Mouse (Mus musculus): Measurements from ENCODE around the gene Dcdc2a. TPM values are rescaled to one million over a fixed set of nuclear protein-coding genes. Genes with fewer than 3 reads are reported as not detected.

Gene Dcdc2a
- polyA plus RNA-seq, 1 experiment: 0.04 TPM

DNA sequence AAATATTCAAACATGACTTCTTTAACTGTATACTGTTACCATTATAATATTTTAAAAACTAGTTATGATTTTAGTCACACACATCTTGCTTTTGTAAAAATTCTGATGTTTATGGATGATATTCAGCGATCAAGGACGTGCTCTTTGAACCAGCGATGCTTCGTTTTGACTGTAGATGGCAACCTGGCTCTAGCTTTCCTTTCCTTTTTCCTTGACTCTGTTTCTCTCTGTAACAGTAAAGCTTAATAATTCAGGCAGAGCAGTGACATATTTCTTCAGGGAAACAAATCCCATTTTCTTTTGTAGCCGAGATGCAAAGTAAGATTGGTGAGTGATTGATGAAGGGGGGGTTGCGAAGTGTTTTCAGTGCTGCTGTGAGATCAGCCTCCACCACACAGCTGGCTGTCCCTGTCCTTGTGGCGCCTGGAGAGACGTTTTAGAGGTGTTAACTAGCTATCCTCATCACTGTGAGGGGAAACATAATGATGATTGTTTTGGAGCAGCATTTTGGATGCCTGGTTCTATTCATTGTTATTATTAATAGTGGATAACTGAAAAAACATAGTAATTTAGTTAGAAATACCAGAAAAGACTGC, 67.0 kb downstream of the Dcdc2a start:
- WGBS: 84% methylated on average over 8 of the region's 8 CpGs
- TF ChIP-seq CTCF (IDR thresholded peaks at IDR 0.05; ENCODE audit: borderline replicate concordance, control insufficient read depth, extremely low read depth, insufficient read depth, low read length, poor library complexity): no peak
- no peak for DNase-seq
- no peaks in the 10 kb centered on the region for H3K4me1 ChIP-seq (replicated peaks; ENCODE audit: control insufficient read depth, insufficient read depth, low read length)
- no peaks in the 10 kb centered on the region for H3K27me3 ChIP-seq (ENCODE audit: control insufficient read depth, insufficient read depth, low read length)
- H3K36me3 ChIP-seq (ENCODE audit: control insufficient read depth, insufficient read depth, low read length): no peaks in the 10 kb centered on the region
- H3K27ac ChIP-seq (ENCODE audit: control insufficient read depth, insufficient read depth, low read length): no peak overlapping the region
- H3K4me3 ChIP-seq (ENCODE audit: control insufficient read depth, insufficient read depth, low read length): no peak overlapping the region

DNA sequence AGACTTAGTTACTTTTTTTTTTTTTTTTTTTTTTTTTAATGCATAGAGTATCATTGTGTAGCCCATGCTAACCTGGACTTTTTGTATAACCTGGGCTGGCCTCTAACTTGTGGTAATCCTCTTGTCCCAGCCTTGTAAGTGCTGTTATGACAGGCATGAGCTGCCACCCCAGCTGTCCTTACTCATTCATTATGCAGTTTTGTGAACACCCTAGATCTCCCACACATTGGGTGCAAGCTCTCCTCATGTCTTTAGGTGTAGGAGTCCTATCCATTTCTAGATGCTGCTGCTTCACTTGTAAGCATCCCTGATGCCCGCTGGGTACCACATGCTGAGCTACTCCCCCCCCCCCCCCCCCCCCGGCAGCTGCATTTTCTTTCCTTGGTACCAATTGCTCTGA, 71.4 kb downstream of the Dcdc2a start:
- Histone ChIP-seq H3K4me1 (replicated peaks; ENCODE audit: control insufficient read depth, insufficient read depth, low read length) (peaks cover 11% of the 10 kb centered on the region), H3K27me3 (ENCODE audit: control insufficient read depth, insufficient read depth, low read length) (no peaks in the 10 kb centered on the region), H3K36me3 (ENCODE audit: control insufficient read depth, insufficient read depth, low read length) (no peaks in the 10 kb centered on the region), H3K27ac (ENCODE audit: control insufficient read depth, insufficient read depth, low read length) (no peak overlapping the region), H3K4me3 (ENCODE audit: control insufficient read depth, insufficient read depth, low read length) (no peak overlapping the region)
- no peak for DNase-seq
- no peak for TF ChIP-seq CTCF (IDR thresholded peaks at IDR 0.05; ENCODE audit: borderline replicate concordance, control insufficient read depth, extremely low read depth, insufficient read depth, low read length, poor library complexity)
- TF ChIP-seq POLR2A (IDR thresholded peaks at IDR 0.05; ENCODE audit: control insufficient read depth, extremely low read depth, insufficient read depth, low read length, poor library complexity): no peak
- 84% methylated on average over 2 of the region's 2 CpGs for WGBS

- Histone ChIP-seq H3K27ac (ENCODE audit: control insufficient read depth, insufficient read depth, low read length) (no peak overlapping the region), H3K4me1 (replicated peaks; ENCODE audit: control insufficient read depth, insufficient read depth, low read length) (peaks cover 11% of the 10 kb centered on the region), H3K4me3 (ENCODE audit: control insufficient read depth, insufficient read depth, low read length) (no peak overlapping the region), H3K36me3 (ENCODE audit: control insufficient read depth, insufficient read depth, low read length) (no peaks in the 10 kb centered on the region), H3K27me3 (ENCODE audit: control insufficient read depth, insufficient read depth, low read length) (no peaks in the 10 kb centered on the region)
- WGBS: 95% methylated on average over 6 of the region's 6 CpGs
- TF ChIP-seq POLR2A (IDR thresholded peaks at IDR 0.05; ENCODE audit: control insufficient read depth, extremely low read depth, insufficient read depth, low read length, poor library complexity) (no peak), CTCF (IDR thresholded peaks at IDR 0.05; ENCODE audit: borderline replicate concordance, control insufficient read depth, extremely low read depth, insufficient read depth, low read length, poor library complexity) (no peak)
- DNase-seq: no peak
These were observed 72.0 kb downstream of the Dcdc2a start for GRCm38 (mm10) chr13:25127806-25128205.

DNA sequence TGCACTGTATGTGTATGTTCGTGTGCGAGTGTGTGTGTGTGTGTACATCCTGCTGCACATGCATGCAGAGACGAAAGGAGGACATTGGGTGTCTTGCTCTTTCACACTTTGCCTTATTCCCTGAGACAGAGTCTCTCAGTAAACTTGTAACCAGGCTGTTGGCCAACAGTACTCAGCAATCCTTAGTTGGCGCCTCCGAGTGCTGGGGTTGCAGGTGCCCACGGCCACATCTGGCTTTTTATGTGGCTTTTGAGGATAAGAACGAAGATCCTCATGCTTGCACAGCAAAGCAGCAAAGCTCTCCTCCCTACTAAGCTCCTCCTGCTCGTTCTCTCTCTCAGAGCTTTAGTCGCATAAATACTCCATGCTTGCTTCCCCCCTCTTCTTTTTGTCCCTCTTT, 73.0 kb downstream of the Dcdc2a start:
- DNase-seq: peak; percentile 10
- no peak overlapping the region for H3K4me3 ChIP-seq (ENCODE audit: control insufficient read depth, insufficient read depth, low read length)
- no peaks in the 10 kb centered on the region for H3K27me3 ChIP-seq (ENCODE audit: control insufficient read depth, insufficient read depth, low read length)
- no peak overlapping the region for H3K27ac ChIP-seq (ENCODE audit: control insufficient read depth, insufficient read depth, low read length)
- 30% methylated on average over 9 of the region's 9 CpGs for WGBS
- H3K36me3 ChIP-seq (ENCODE audit: control insufficient read depth, insufficient read depth, low read length): no peaks in the 10 kb centered on the region
- peaks cover 11% of the 10 kb centered on the region for H3K4me1 ChIP-seq (replicated peaks; ENCODE audit: control insufficient read depth, insufficient read depth, low read length)
- TF ChIP-seq POLR2A (IDR thresholded peaks at IDR 0.05; ENCODE audit: control insufficient read depth, extremely low read depth, insufficient read depth, low read length, poor library complexity): no peak
- no peak for TF ChIP-seq CTCF (IDR thresholded peaks at IDR 0.05; ENCODE audit: borderline replicate concordance, control insufficient read depth, extremely low read depth, insufficient read depth, low read length, poor library complexity)

DNA sequence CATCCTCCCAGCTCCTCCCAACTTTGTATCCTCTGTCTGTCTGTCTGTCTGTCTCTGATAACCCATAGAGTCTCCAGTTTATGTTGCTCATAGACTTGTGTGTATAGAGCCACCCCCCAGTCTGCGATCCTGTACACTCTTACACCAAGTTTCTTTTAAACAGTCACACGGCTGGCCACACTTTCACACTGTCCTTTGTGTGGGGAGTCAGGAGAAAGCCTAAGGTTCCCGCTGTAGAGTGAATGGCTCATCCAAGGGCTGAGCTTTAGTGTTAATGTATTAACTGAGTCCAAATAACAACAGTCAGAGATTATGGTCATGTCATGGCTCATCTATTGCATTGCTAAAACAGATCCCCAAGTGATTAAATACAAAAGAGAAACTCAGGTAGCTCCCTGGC, 87.3 kb downstream of the Dcdc2a start:
- Histone ChIP-seq H3K27me3 (ENCODE audit: control insufficient read depth, insufficient read depth, low read length) (no peaks in the 10 kb centered on the region), H3K36me3 (ENCODE audit: control insufficient read depth, insufficient read depth, low read length) (no peaks in the 10 kb centered on the region)
- WGBS: 96% methylated on average over 3 of the region's 3 CpGs

GRCm38 (mm10) chr13:25144093-25144492, 88.3 kb downstream of the Dcdc2a start:
- H3K27ac ChIP-seq (ENCODE audit: control insufficient read depth, insufficient read depth, low read length): no peak overlapping the region
- H3K27me3 ChIP-seq (ENCODE audit: control insufficient read depth, insufficient read depth, low read length): no peaks in the 10 kb centered on the region
- no peak for DNase-seq
- H3K4me3 ChIP-seq (ENCODE audit: control insufficient read depth, insufficient read depth, low read length): no peak overlapping the region
- H3K4me1 ChIP-seq (replicated peaks; ENCODE audit: control insufficient read depth, insufficient read depth, low read length): no peaks in the 10 kb centered on the region
- no peaks in the 10 kb centered on the region for H3K36me3 ChIP-seq (ENCODE audit: control insufficient read depth, insufficient read depth, low read length)
- TF ChIP-seq POLR2A (IDR thresholded peaks at IDR 0.05; ENCODE audit: control insufficient read depth, extremely low read depth, insufficient read depth, low read length, poor library complexity) (no peak), CTCF (IDR thresholded peaks at IDR 0.05; ENCODE audit: borderline replicate concordance, control insufficient read depth, extremely low read depth, insufficient read depth, low read length, poor library complexity) (no peak)
- WGBS: 80% methylated on average over 2 of the region's 2 CpGs

More for the DNA sequence above, 87.3 kb downstream of the Dcdc2a start:
- TF ChIP-seq POLR2A (IDR thresholded peaks at IDR 0.05; ENCODE audit: control insufficient read depth, extremely low read depth, insufficient read depth, low read length, poor library complexity): no peak
- no peak for TF ChIP-seq CTCF (IDR thresholded peaks at IDR 0.05; ENCODE audit: borderline replicate concordance, control insufficient read depth, extremely low read depth, insufficient read depth, low read length, poor library complexity)
- DNase-seq: no peak
- H3K4me1 ChIP-seq (replicated peaks; ENCODE audit: control insufficient read depth, insufficient read depth, low read length): no peaks in the 10 kb centered on the region
- H3K4me3 ChIP-seq (ENCODE audit: control insufficient read depth, insufficient read depth, low read length): no peak overlapping the region
- H3K27ac ChIP-seq (ENCODE audit: control insufficient read depth, insufficient read depth, low read length): no peak overlapping the region

DNA sequence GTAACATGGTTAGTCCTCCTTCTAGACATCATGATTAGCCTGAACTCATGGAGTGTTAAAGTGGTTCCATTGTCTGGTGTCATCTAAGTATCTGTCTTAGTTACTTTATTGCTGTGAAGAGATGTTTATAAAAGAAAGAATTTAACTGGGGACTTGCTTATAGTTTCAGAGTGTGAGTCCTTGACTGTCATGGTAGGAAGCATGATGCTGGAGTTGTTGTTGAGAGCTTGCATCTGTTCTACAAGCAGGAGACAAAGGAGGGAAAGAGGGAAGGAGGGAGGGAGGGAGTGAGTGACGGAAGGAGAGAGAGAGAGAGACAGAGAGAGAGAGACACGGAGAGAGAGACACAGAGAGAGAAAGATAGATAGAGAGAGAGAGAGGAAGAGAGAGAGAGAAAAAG, 90.4 kb downstream of the Dcdc2a start:
- TF ChIP-seq CTCF (IDR thresholded peaks at IDR 0.05; ENCODE audit: borderline replicate concordance, control insufficient read depth, extremely low read depth, insufficient read depth, low read length, poor library complexity) (no peak), POLR2A (IDR thresholded peaks at IDR 0.05; ENCODE audit: control insufficient read depth, extremely low read depth, insufficient read depth, low read length, poor library complexity) (no peak)

More for the DNA sequence above, 90.4 kb downstream of the Dcdc2a start:
- DNase-seq: no peak
- 73% methylated on average over 2 of the region's 2 CpGs for WGBS
- H3K27me3 ChIP-seq (ENCODE audit: control insufficient read depth, insufficient read depth, low read length): no peaks in the 10 kb centered on the region
- H3K27ac ChIP-seq (ENCODE audit: control insufficient read depth, insufficient read depth, low read length): no peak overlapping the region
- H3K4me1 ChIP-seq (replicated peaks; ENCODE audit: control insufficient read depth, insufficient read depth, low read length): no peaks in the 10 kb centered on the region
- no peak overlapping the region for H3K4me3 ChIP-seq (ENCODE audit: control insufficient read depth, insufficient read depth, low read length)
- H3K36me3 ChIP-seq (ENCODE audit: control insufficient read depth, insufficient read depth, low read length): no peaks in the 10 kb centered on the region
